Mouse (Mus musculus): ENCODE measurements around the gene Meiob. TPM values are rescaled to one million over a fixed set of nuclear protein-coding genes. Genes with fewer than 3 reads are reported as not detected.

The Meiob gene
- polyA plus RNA-seq, 1 experiment from 2014 or later = 0.08 TPM

DNA sequence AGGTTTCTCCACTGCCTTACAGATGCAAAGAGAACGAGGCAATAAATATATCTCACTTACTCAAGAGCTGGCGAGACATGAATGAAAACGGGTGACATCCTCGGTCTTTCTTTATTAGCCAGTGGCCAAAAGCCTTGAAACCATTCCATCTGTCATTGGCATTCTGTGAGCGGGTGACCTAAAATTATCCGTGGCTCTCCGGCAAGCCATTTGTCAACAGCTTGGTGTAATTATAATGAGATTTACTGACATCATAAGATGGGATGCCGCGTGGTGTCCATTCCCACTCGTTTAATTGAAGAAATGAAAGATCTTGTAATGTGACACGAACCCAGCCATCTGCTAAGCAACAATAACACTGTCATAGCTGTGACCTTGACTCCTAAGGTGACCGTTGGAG, 9.3 kb upstream of the Meiob start:
- no peak overlapping the region for H3K4me2 ChIP-seq
- H3K4me3 ChIP-seq (replicated peaks) = no peak overlapping the region
- H3K9me3 ChIP-seq = no peaks in the 10 kb centered on the region
- H3K27me3 ChIP-seq (replicated peaks) = no peaks in the 10 kb centered on the region
- ATAC-seq (ENCODE audit: insufficient read depth, low FRiP score, low read depth) = no peak
- H3K4me1 ChIP-seq = no peaks in the 10 kb centered on the region
- no peak overlapping the region for H3K27ac ChIP-seq
- H3K36me3 ChIP-seq = no peaks in the 10 kb centered on the region
- WGBS = 73% methylated on average over 12 of the region's 12 CpGs
- H3K9ac ChIP-seq = no peak overlapping the region

DNA sequence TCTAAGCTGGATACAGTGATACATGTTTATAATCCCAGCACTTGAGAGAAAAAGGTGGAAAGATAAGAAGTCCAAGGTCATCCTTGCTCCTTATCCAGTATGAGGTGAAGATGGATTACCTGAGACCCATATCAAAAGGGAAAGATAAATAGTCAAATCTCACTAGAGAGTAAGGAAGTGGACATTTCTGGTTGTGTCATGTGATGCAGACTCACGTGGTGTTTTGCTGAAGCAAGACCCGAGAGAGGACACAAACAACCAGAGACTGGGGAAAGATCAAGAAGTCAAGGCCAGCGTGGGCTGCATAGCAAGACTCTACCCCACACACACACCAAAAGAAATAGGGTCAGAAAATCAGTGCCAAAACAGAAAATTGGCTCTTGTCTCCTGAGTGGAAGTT, 7.1 kb upstream of the Meiob start:
- H3K9me3 ChIP-seq = no peaks in the 10 kb centered on the region
- WGBS = 60% methylated on average over 3 of the region's 3 CpGs
- H3K4me2 ChIP-seq = no peak overlapping the region
- no peaks in the 10 kb centered on the region for H3K27me3 ChIP-seq (replicated peaks)
- no peak for ATAC-seq (ENCODE audit: insufficient read depth, low FRiP score, low read depth)
- H3K9ac ChIP-seq = no peak overlapping the region
- H3K4me3 ChIP-seq (replicated peaks) = no peak overlapping the region
- no peaks in the 10 kb centered on the region for H3K4me1 ChIP-seq
- H3K36me3 ChIP-seq = no peaks in the 10 kb centered on the region
- H3K27ac ChIP-seq = no peak overlapping the region

DNA sequence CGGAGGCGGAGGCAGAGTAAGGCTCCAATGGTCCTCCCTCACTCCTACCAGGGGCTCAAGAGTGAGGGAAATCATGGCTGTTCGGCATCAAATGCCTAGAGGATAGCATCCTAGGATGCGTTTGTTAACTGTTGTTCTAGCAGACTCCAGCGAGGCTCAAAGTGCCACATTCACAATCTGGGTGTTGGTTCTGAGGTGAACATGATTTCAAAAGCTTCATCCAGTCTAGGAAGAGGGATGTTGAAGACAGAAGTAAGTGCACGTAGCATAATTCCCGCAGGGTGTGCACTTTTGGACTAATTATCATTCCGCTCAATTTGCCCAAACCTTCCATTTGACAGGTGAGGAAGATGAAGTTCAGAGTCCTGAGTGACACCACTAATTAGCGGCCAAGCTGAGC, 5.9 kb upstream of the Meiob start:
- Histone ChIP-seq H3K4me2 (no peak overlapping the region), H3K27me3 (replicated peaks) (no peaks in the 10 kb centered on the region), H3K36me3 (no peaks in the 10 kb centered on the region), H3K4me3 (replicated peaks) (no peak overlapping the region), H3K4me1 (no peaks in the 10 kb centered on the region), H3K9ac (no peak overlapping the region), H3K27ac (no peak overlapping the region), H3K9me3 (no peaks in the 10 kb centered on the region)
- WGBS = 61% methylated on average over 9 of the region's 9 CpGs
- ATAC-seq (ENCODE audit: insufficient read depth, low FRiP score, low read depth) = no peak

DNA sequence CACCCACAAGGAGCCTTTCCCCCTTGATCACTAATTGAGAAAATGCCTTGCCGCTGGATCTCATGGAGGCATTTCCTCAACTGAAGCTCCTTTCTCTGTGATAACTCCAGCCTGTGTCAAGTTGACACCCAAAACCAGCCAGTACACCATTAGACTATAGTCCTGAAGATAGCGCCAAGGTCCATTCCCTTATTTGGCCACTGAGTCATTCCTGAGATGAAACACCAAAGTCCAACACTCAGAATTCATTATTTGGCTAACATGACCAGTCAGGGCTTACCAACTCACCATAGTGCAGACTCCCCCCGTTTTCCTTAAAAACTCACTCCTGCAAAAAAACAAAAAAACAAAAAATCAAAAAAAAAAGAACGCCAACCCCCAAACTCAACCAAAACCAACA, 4.6 kb upstream of the Meiob start:
- H3K9me3 ChIP-seq = no peaks in the 10 kb centered on the region

DNA sequence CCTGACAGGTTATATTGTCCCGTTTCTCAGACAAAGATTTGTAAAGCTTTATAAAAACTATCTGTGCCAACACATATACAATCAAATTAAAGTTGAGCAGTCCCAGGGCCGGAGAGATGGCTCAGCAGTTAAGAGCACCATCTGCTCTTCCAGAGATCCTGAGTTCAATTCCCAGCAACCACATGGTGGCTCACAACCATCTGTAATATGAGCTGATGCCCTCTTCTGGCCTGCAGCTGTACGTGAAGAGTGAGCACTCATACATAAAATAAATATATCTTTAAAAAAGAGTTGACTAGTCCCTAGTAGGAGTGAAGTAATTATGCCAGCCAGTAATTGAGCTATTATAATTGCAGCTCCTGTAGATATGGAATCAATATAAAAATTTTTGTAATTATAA, 3.6 kb upstream of the Meiob start:
- Histone ChIP-seq H3K9me3 (no peaks in the 10 kb centered on the region), H3K27me3 (replicated peaks) (peaks cover 12% of the 10 kb centered on the region), H3K4me2 (no peak overlapping the region), H3K27ac (no peak overlapping the region), H3K4me1 (0 out of 2 replicates have a peak, but pooled peaks cover 5% of the 10 kb centered on the region), H3K36me3 (no peaks in the 10 kb centered on the region), H3K9ac (no peak overlapping the region), H3K4me3 (replicated peaks) (no peak overlapping the region)
- 54% methylated on average over 3 of the region's 3 CpGs for WGBS
- no peak for ATAC-seq (ENCODE audit: insufficient read depth, low FRiP score, low read depth)

More for the DNA sequence above, 4.6 kb upstream of the Meiob start:
- Histone ChIP-seq H3K9ac (no peak overlapping the region), H3K4me1 (0 out of 2 replicates have a peak, but pooled peaks cover 2% of the 10 kb centered on the region), H3K27me3 (replicated peaks) (peaks cover 4% of the 10 kb centered on the region), H3K27ac (no peak overlapping the region), H3K4me3 (replicated peaks) (no peak overlapping the region), H3K4me2 (no peak overlapping the region), H3K36me3 (no peaks in the 10 kb centered on the region)
- WGBS = 91% methylated on average over 4 of the region's 4 CpGs
- ATAC-seq (ENCODE audit: insufficient read depth, low FRiP score, low read depth) = no peak

DNA sequence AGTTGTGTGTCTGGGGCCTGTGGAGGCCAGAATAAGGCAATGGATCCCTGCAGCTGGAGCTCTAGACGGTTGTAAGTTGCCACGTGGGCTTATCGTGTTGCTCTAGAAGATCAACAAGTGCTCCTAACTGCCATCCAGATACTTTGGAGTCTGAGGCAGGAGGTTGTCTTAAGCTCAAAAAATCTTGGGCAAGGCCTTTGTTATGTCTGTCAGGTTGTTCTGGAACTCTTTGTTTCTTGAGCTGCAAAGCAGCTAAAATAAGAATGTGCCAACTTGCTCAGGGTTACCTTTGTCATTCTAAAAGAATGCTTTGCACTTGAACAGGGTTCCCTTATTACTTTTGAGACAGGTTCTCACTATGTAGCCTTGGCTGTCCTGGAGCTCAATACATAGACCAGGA, 7.1 kb downstream of the Meiob start:
- WGBS = 75% methylated on average over 3 of the region's 3 CpGs
- Histone ChIP-seq H3K27me3 (replicated peaks) (0 out of 2 replicates have a peak, but pooled peaks cover 5% of the 10 kb centered on the region), H3K36me3 (no peaks in the 10 kb centered on the region), H3K4me1 (no peaks in the 10 kb centered on the region), H3K4me2 (no peak overlapping the region), H3K9me3 (no peaks in the 10 kb centered on the region), H3K4me3 (replicated peaks) (no peak overlapping the region), H3K9ac (no peak overlapping the region), H3K27ac (no peak overlapping the region)
- no peak for ATAC-seq (ENCODE audit: insufficient read depth, low FRiP score, low read depth)

DNA sequence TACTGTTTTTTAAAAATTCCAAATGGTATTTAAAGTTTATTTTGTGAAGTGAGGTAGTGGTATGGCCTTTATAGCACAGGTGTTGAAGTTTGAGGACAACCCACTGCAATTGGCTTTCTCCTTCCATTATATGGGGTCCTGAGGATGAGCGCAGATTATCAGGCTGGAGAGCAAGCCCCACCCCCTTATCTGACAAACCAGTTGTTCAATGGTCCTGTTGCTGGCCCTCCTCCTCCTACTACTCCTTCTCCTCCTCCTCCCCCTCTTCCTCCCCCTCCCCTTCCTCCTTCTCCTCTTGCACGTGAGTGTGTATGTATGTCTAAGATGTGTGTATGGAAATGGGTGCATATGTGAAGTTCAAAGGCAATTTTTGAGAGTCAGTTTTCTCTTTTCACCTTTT, 8.1 kb downstream of the Meiob start:
- Histone ChIP-seq H3K4me2 (no peak overlapping the region), H3K36me3 (no peaks in the 10 kb centered on the region), H3K4me3 (replicated peaks) (no peak overlapping the region), H3K9me3 (no peaks in the 10 kb centered on the region), H3K27me3 (replicated peaks) (0 out of 2 replicates have a peak, but pooled peaks cover 5% of the 10 kb centered on the region), H3K9ac (no peak overlapping the region), H3K4me1 (no peaks in the 10 kb centered on the region), H3K27ac (no peak overlapping the region)
- WGBS = 36% methylated on average over 2 of the region's 2 CpGs
- peak; percentile 43; the same call in 1 of the 2 replicates for ATAC-seq (ENCODE audit: insufficient read depth, low FRiP score, low read depth)

DNA sequence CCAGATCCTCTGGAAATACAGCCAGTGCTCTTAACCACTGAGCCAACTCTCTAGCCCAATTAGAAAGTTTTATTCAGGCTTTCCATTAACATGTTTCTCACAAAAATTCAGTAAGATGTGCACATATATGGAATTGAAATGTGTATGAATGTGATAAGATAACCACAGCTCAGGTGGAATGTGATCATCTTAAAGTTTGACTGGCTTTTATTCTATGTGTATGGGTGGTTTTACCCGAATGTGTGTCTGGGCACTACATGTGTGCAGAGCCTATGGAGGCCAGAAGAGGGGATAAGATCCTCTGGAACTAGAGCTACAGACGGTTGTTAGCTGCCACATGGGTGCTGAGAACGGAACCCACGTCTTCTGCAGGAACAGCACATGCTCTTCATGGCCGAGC, 11.2 kb downstream of the Meiob start:
- Histone ChIP-seq H3K9ac (no peak overlapping the region), H3K4me2 (no peak overlapping the region), H3K27ac (no peak overlapping the region), H3K4me1 (no peaks in the 10 kb centered on the region), H3K36me3 (no peaks in the 10 kb centered on the region), H3K9me3 (no peaks in the 10 kb centered on the region), H3K27me3 (replicated peaks) (no peaks in the 10 kb centered on the region), H3K4me3 (replicated peaks) (no peak overlapping the region)
- ATAC-seq (ENCODE audit: insufficient read depth, low FRiP score, low read depth) = no peak
- 78% methylated on average over 5 of the region's 5 CpGs for WGBS

DNA sequence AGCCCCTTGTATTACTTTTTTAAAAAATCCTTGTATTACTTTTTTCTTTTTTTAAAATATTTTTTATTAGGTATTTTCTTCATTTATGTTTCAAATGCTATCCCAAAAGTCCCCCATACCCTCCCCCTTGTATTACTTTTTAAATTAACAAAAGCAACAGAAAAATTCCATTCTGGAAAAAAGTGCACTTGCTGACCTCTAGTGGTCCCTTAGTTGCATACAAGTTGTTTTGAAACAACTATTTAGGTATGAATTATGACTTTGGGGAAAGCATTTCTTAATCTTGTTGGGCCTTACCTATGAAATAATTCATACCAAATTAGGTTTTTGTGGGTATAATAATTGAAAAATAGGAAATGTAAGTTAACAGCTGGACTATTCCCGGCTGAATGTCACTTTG, 13.4 kb downstream of the Meiob start:
- Histone ChIP-seq H3K4me3 (replicated peaks) (no peak overlapping the region), H3K36me3 (no peaks in the 10 kb centered on the region), H3K4me2 (no peak overlapping the region), H3K27ac (no peak overlapping the region), H3K9me3 (no peaks in the 10 kb centered on the region), H3K4me1 (no peaks in the 10 kb centered on the region), H3K9ac (no peak overlapping the region), H3K27me3 (replicated peaks) (no peaks in the 10 kb centered on the region)
- WGBS = 31% methylated on average over 1 of the region's 1 CpGs
- no peak for ATAC-seq (ENCODE audit: insufficient read depth, low FRiP score, low read depth)

DNA sequence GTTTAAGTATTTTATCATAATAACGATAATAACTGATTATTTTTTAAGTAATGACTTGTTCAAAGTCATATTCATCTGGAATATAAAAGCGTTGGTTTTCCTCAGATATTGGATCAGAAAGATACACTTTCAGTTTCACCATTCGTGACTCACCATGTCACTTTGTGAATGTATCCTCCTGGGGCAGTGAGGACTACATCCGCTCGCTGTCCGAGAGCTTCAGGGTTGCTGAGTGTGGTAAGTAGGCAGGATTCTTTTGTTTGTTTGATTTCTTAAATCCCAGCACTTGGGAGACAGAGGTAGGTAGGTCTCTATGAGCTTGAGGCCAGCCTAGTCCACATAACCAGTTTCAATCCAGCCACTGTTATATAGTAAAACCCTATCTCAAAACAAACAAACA, 14.1 kb downstream of the Meiob start:
- ATAC-seq (ENCODE audit: insufficient read depth, low FRiP score, low read depth) = no peak
- 46% methylated on average over 6 of the region's 6 CpGs for WGBS
- H3K9me3 ChIP-seq = no peaks in the 10 kb centered on the region
- no peak overlapping the region for H3K4me3 ChIP-seq (replicated peaks)
- H3K36me3 ChIP-seq = no peaks in the 10 kb centered on the region
- no peaks in the 10 kb centered on the region for H3K4me1 ChIP-seq
- no peak overlapping the region for H3K4me2 ChIP-seq
- no peaks in the 10 kb centered on the region for H3K27me3 ChIP-seq (replicated peaks)
- no peak overlapping the region for H3K27ac ChIP-seq
- H3K9ac ChIP-seq = no peak overlapping the region

DNA sequence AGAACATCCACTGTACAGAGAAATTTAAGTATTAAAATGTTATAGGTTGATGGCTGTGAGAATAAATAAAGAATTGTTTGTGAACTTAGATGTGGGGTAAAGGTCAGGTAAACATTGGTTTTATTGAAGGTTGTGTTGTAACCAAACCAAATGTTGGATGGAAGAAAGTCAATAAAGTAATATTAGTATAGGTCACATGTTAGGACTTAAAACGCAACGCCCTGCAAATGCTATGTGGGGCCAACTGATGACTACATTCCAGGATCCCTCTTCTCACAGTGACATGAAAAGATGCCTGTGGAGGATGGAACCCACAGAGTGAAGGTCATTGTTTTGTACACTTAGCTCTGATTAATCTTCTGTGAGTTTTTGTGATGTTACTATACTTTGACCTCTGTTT, 15.4 kb downstream of the Meiob start:
- no peak for ATAC-seq (ENCODE audit: insufficient read depth, low FRiP score, low read depth)
- H3K27ac ChIP-seq = no peak overlapping the region
- no peaks in the 10 kb centered on the region for H3K9me3 ChIP-seq
- H3K36me3 ChIP-seq = no peaks in the 10 kb centered on the region
- no peak overlapping the region for H3K9ac ChIP-seq
- H3K27me3 ChIP-seq (replicated peaks) = no peaks in the 10 kb centered on the region
- H3K4me1 ChIP-seq = no peaks in the 10 kb centered on the region
- WGBS = 61% methylated on average over 2 of the region's 2 CpGs
- no peak overlapping the region for H3K4me3 ChIP-seq (replicated peaks)
- no peak overlapping the region for H3K4me2 ChIP-seq

DNA sequence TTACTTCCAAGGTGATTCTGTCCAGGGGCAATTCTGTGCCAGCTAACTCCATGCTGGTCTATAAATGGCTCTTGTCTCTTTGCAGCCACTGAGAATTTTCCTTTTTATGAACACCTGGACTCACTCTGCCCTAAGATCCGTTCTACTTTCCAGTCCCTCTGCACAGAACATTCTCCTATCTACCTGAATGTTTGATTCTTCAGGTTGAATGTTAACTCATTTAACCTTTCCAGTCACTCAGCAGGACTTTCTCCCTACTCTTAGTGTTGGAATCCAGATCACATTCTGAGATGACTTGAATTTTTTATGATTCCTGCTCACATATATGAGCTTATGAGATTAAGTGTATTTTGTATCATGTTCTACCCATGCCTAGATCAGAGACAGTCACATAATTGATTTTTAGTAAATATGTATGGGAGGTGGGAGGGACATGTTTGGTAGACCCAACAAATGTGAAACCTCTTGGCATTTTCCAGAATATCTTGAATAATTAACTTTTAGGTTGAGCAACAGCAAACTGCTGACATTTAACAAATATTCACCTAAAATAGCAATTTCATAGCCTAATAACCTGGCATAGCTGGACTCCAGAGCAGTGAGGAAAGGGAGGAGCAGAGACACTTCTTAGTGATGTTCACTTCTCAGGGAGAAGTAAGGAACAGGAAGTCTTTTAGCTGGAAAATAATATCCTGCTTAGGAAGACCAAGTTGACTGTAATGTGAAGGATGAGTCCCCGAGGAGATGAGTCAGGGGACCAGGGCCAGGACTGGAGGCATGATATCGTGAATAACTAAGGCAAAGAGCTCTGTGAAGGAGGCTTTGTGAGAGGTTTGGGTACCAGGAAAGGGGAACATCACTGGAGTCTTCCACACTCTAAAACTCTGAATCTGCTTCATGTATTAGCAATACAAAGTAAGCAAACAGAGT, 17.5 kb downstream of the Meiob start:
- no peak overlapping the region for H3K4me3 ChIP-seq (replicated peaks)
- H3K9ac ChIP-seq = no peak overlapping the region
- no peak for ATAC-seq (ENCODE audit: insufficient read depth, low FRiP score, low read depth)
- 0 out of 2 replicates have a peak, but pooled peaks cover 3% of the 10 kb centered on the region for H3K27me3 ChIP-seq (replicated peaks)
- 51% methylated on average over 3 of the region's 3 CpGs for WGBS
- no peak overlapping the region for H3K4me2 ChIP-seq
- H3K4me1 ChIP-seq = no peaks in the 10 kb centered on the region
- H3K27ac ChIP-seq = no peak overlapping the region
- no peaks in the 10 kb centered on the region for H3K36me3 ChIP-seq
- no peaks in the 10 kb centered on the region for H3K9me3 ChIP-seq
